Mouse (Mus musculus): ENCODE data around the gene Acot3. TPM values are rescaled to one million over a fixed set of nuclear protein-coding genes. Genes with fewer than 3 reads are reported as not detected.
A peak's percentile ranks its signal among the peaks of the same experiment; 100 is the strongest.
"Not testable (repeated sequence)": the region's sequence is repeated elsewhere in the genome, so short reads cannot be mapped to it uniquely, and the experiment has no call there.

The Acot3 gene
- polyA plus RNA-seq, 1 experiment from 2014 or later = 0.92 TPM

GRCm38 (mm10) chr12:84033302-84033701 is 18.6 kb upstream of the Acot3 start:
- ATAC-seq (replicated peaks; ENCODE audit: extremely low read depth, insufficient read depth, low FRiP score); H3K9ac ChIP-seq (ENCODE audit: low read length); H3K27me3 ChIP-seq (ENCODE audit: control insufficient read depth, insufficient read depth, low read length); H3K4me3 ChIP-seq (ENCODE audit: low read length); H3K4me2 ChIP-seq (ENCODE audit: low read depth, low read length); H3K4me1 ChIP-seq (ENCODE audit: control insufficient read depth, insufficient read depth, low read length); H3K27ac ChIP-seq (ENCODE audit: low read length); H3K36me3 ChIP-seq (ENCODE audit: control insufficient read depth, insufficient read depth); H3K9me3 ChIP-seq (replicated peaks; ENCODE audit: control insufficient read depth, low read length): not testable (repeated sequence)
- 71% methylated on average over 2 of the region's 2 CpGs for WGBS

GRCm38 (mm10) chr12:84034108-84034507 is 17.8 kb upstream of the Acot3 start:
- no peak for ATAC-seq (replicated peaks; ENCODE audit: extremely low read depth, insufficient read depth, low FRiP score)
- Histone ChIP-seq H3K36me3 (ENCODE audit: control insufficient read depth, insufficient read depth) (no peaks in the 10 kb centered on the region), H3K27ac (ENCODE audit: low read length) (no peak overlapping the region)

GRCm38 (mm10) chr12:84038241-84038640 is 13.7 kb upstream of the Acot3 start, which contains the start of gene Acot4:
Gene Acot4 (plus strand): TSS chr12:84038379.
- H3K4me2 ChIP-seq (ENCODE audit: low read depth, low read length) = peak within 1 kb of the TSS; percentile 76
- 9% methylated on average over 23 of the region's 32 CpGs for WGBS
- not testable (repeated sequence) for H3K27ac ChIP-seq (ENCODE audit: low read length); ATAC-seq (replicated peaks; ENCODE audit: extremely low read depth, insufficient read depth, low FRiP score); H3K9me3 ChIP-seq (replicated peaks; ENCODE audit: control insufficient read depth, low read length); H3K4me1 ChIP-seq (ENCODE audit: control insufficient read depth, insufficient read depth, low read length); H3K27me3 ChIP-seq (ENCODE audit: control insufficient read depth, insufficient read depth, low read length); H3K36me3 ChIP-seq (ENCODE audit: control insufficient read depth, insufficient read depth)
- H3K9ac ChIP-seq (ENCODE audit: low read length) = peak within 1 kb of the TSS; percentile 73
- peak within 1 kb of the TSS; percentile 56 for H3K4me3 ChIP-seq (ENCODE audit: low read length)

More at GRCm38 (mm10) chr12:84034108-84034507, 17.8 kb upstream of the Acot3 start:
- Histone ChIP-seq H3K4me3 (ENCODE audit: low read length) (no peak overlapping the region), H3K9ac (ENCODE audit: low read length) (no peak overlapping the region), H3K4me2 (ENCODE audit: low read depth, low read length) (no peak overlapping the region), H3K27me3 (ENCODE audit: control insufficient read depth, insufficient read depth, low read length) (no peaks in the 10 kb centered on the region), H3K4me1 (ENCODE audit: control insufficient read depth, insufficient read depth, low read length) (no peaks in the 10 kb centered on the region; the same call in 1 of the 2 replicates), H3K9me3 (replicated peaks; ENCODE audit: control insufficient read depth, low read length) (no peaks in the 10 kb centered on the region)
- WGBS = 54% methylated on average over 4 of the region's 4 CpGs

GRCm38 (mm10) chr12:84038691-84039111 is 13.2 kb upstream of the Acot3 start, which contains the start of gene Gm49366:
Gene Gm49366 (plus strand): TSS chr12:84038935.
- H3K36me3 ChIP-seq (ENCODE audit: control insufficient read depth, insufficient read depth); H3K27me3 ChIP-seq (ENCODE audit: control insufficient read depth, insufficient read depth, low read length); H3K9me3 ChIP-seq (replicated peaks; ENCODE audit: control insufficient read depth, low read length); H3K4me1 ChIP-seq (ENCODE audit: control insufficient read depth, insufficient read depth, low read length); H3K27ac ChIP-seq (ENCODE audit: low read length); ATAC-seq (replicated peaks; ENCODE audit: extremely low read depth, insufficient read depth, low FRiP score): not testable (repeated sequence)
- 3% methylated on average over 39 of the region's 39 CpGs for WGBS
- Histone ChIP-seq H3K9ac (ENCODE audit: low read length) (peak within 1 kb of the TSS; percentile 73), H3K4me3 (ENCODE audit: low read length) (peak within 1 kb of the TSS; percentile 56), H3K4me2 (ENCODE audit: low read depth, low read length) (peak within 1 kb of the TSS; percentile 76)

- no peak overlapping the region for H3K4me2 ChIP-seq (ENCODE audit: low read depth, low read length)
- H3K9ac ChIP-seq (ENCODE audit: low read length) = no peak overlapping the region
- H3K4me1 ChIP-seq (ENCODE audit: control insufficient read depth, insufficient read depth, low read length) = no peaks in the 10 kb centered on the region; the same call in 1 of the 2 replicates
- 81% methylated on average over 5 of the region's 5 CpGs for WGBS
- H3K36me3 ChIP-seq (ENCODE audit: control insufficient read depth, insufficient read depth) = no peaks in the 10 kb centered on the region
- no peaks in the 10 kb centered on the region for H3K27me3 ChIP-seq (ENCODE audit: control insufficient read depth, insufficient read depth, low read length)
- H3K4me3 ChIP-seq (ENCODE audit: low read length) = no peak overlapping the region
- peaks cover 3% of the 10 kb centered on the region; the same call in 1 of the 2 replicates for H3K9me3 ChIP-seq (replicated peaks; ENCODE audit: control insufficient read depth, low read length)
- no peak for ATAC-seq (replicated peaks; ENCODE audit: extremely low read depth, insufficient read depth, low FRiP score)
- no peak overlapping the region for H3K27ac ChIP-seq (ENCODE audit: low read length)
Measured at GRCm38 (mm10) chr12:84042248-84042647, 9.7 kb upstream of the Acot3 start.

- Histone ChIP-seq H3K4me1 (ENCODE audit: control insufficient read depth, insufficient read depth, low read length) (no peaks in the 10 kb centered on the region), H3K36me3 (ENCODE audit: control insufficient read depth, insufficient read depth) (no peaks in the 10 kb centered on the region), H3K27ac (ENCODE audit: low read length) (no peak overlapping the region), H3K4me3 (ENCODE audit: low read length) (no peak overlapping the region), H3K4me2 (ENCODE audit: low read depth, low read length) (no peak overlapping the region), H3K9ac (ENCODE audit: low read length) (no peak overlapping the region), H3K27me3 (ENCODE audit: control insufficient read depth, insufficient read depth, low read length) (no peaks in the 10 kb centered on the region), H3K9me3 (replicated peaks; ENCODE audit: control insufficient read depth, low read length) (peaks cover 9% of the 10 kb centered on the region)
- WGBS = 65% methylated on average over 2 of the region's 2 CpGs
- no peak for ATAC-seq (replicated peaks; ENCODE audit: extremely low read depth, insufficient read depth, low FRiP score)
Measured at GRCm38 (mm10) chr12:84044045-84044444, 7.9 kb upstream of the Acot3 start.

- H3K27me3 ChIP-seq (ENCODE audit: control insufficient read depth, insufficient read depth, low read length) = no peaks in the 10 kb centered on the region
- no peak overlapping the region for H3K4me3 ChIP-seq (ENCODE audit: low read length)
- H3K36me3 ChIP-seq (ENCODE audit: control insufficient read depth, insufficient read depth) = no peaks in the 10 kb centered on the region
- ATAC-seq (replicated peaks; ENCODE audit: extremely low read depth, insufficient read depth, low FRiP score) = no peak
- no peak overlapping the region for H3K9ac ChIP-seq (ENCODE audit: low read length)
- H3K4me1 ChIP-seq (ENCODE audit: control insufficient read depth, insufficient read depth, low read length) = no peaks in the 10 kb centered on the region
- H3K27ac ChIP-seq (ENCODE audit: low read length) = no peak overlapping the region
- WGBS = 88% methylated on average over 1 of the region's 1 CpGs
- no peak overlapping the region for H3K4me2 ChIP-seq (ENCODE audit: low read depth, low read length)
- peaks cover 6% of the 10 kb centered on the region for H3K9me3 ChIP-seq (replicated peaks; ENCODE audit: control insufficient read depth, low read length)
Measured at GRCm38 (mm10) chr12:84046906-84047305, 5.0 kb upstream of the Acot3 start.

- H3K27me3 ChIP-seq (ENCODE audit: control insufficient read depth, insufficient read depth, low read length); H3K4me3 ChIP-seq (ENCODE audit: low read length); H3K9ac ChIP-seq (ENCODE audit: low read length); H3K4me1 ChIP-seq (ENCODE audit: control insufficient read depth, insufficient read depth, low read length); H3K9me3 ChIP-seq (replicated peaks; ENCODE audit: control insufficient read depth, low read length); ATAC-seq (replicated peaks; ENCODE audit: extremely low read depth, insufficient read depth, low FRiP score); H3K36me3 ChIP-seq (ENCODE audit: control insufficient read depth, insufficient read depth); H3K27ac ChIP-seq (ENCODE audit: low read length); H3K4me2 ChIP-seq (ENCODE audit: low read depth, low read length): not testable (repeated sequence)
- WGBS = 78% methylated on average over 5 of the region's 5 CpGs
Measured at GRCm38 (mm10) chr12:84050744-84051143, 1.2 kb upstream of the Acot3 start.

- no peak overlapping the region for H3K4me3 ChIP-seq (ENCODE audit: low read length)
- H3K4me2 ChIP-seq (ENCODE audit: low read depth, low read length) = no peak overlapping the region
- no peaks in the 10 kb centered on the region for H3K36me3 ChIP-seq (ENCODE audit: control insufficient read depth, insufficient read depth)
- ATAC-seq (replicated peaks; ENCODE audit: extremely low read depth, insufficient read depth, low FRiP score) = no peak
- no peak overlapping the region for H3K27ac ChIP-seq (ENCODE audit: low read length)
- WGBS = 86% methylated on average over 7 of the region's 7 CpGs
- no peaks in the 10 kb centered on the region; the same call in 1 of the 2 replicates for H3K27me3 ChIP-seq (ENCODE audit: control insufficient read depth, insufficient read depth, low read length)
- peaks cover 6% of the 10 kb centered on the region for H3K9me3 ChIP-seq (replicated peaks; ENCODE audit: control insufficient read depth, low read length)
- H3K4me1 ChIP-seq (ENCODE audit: control insufficient read depth, insufficient read depth, low read length) = 0 out of 2 replicates have a peak, but pooled peaks cover 3% of the 10 kb centered on the region
- no peak overlapping the region for H3K9ac ChIP-seq (ENCODE audit: low read length)
Measured at GRCm38 (mm10) chr12:84052609-84053008, 665 bp downstream of the Acot3 start.
